Mouse (Mus musculus) lung, postnatal 36 days (tissue): Measurements from ENCODE around the gene Dhdds.

Experiments
- DNase-seq: peaks from one replicate; pipeline ENCODE4 v3.0.0; 2022; ENCODE audit warnings: mixed read lengths

Gene Dhdds

GRCm38 (mm10) chr4:133943791-133944190 is 56.9 kb downstream of the Dhdds start:
- peak; percentile 58 for DNase-seq

- DNase-seq: peak; percentile 48
These were observed 58.0 kb downstream of the Dhdds start for GRCm38 (mm10) chr4:133942679-133943078.

GRCm38 (mm10) chr4:133941576-133941975 is 59.1 kb downstream of the Dhdds start:
- DNase-seq: peak; percentile 56

- no peak for DNase-seq
These were observed 60.1 kb downstream of the Dhdds start for GRCm38 (mm10) chr4:133940386-133941260.

- DNase-seq: no peak
These were observed 62.6 kb downstream of the Dhdds start for GRCm38 (mm10) chr4:133938077-133938476.

GRCm38 (mm10) chr4:133931785-133932184 is 68.9 kb downstream of the Dhdds start:
- no peak for DNase-seq

GRCm38 (mm10) chr4:133931349-133931748 is 69.4 kb downstream of the Dhdds start:
- no peak for DNase-seq

- DNase-seq: peak; percentile 77
These were observed 71.4 kb downstream of the Dhdds start for GRCm38 (mm10) chr4:133929278-133929670.

GRCm38 (mm10) chr4:133928576-133929277 is 72.0 kb downstream of the Dhdds start:
- DNase-seq: peak; percentile 60

GRCm38 (mm10) chr4:133925204-133925603 is 75.5 kb downstream of the Dhdds start:
- DNase-seq: peak; percentile 73

GRCm38 (mm10) chr4:133923743-133924142 is 77.0 kb downstream of the Dhdds start:
- peak; percentile 59 for DNase-seq
